Mouse (Mus musculus): ENCODE data around the gene Akain1. TPM values are rescaled to one million over a fixed set of nuclear protein-coding genes. Genes with fewer than 3 reads are reported as not detected.
A peak's percentile ranks its signal among the peaks of the same experiment; 100 is the strongest.

Gene Akain1
- not detected for total RNA-seq (2021)

GRCm38 (mm10) chr17:69438990-69439491, at the start of gene Akain1:
Akain1 (plus strand) TSS chr17:69439326.
- peak; percentile 73 to 79 for DNase-seq
- intact Hi-C loops (cut with DNase I) = loop anchor here (5.0 kb wide), 1 partner anchor 57 kb away; the partner anchor contains the start of gene Zbtb14

GRCm38 (mm10) chr17:69396147-69397033, 42.7 kb upstream of the Akain1 start:
- peak; percentile 54 to 57 for DNase-seq
- intact Hi-C loops (cut with DNase I) = no loop called here

- intact Hi-C loops (cut with DNase I) = no loop called here
- DNase-seq = no peak
Observed at GRCm38 (mm10) chr17:69397163-69397562, 42.0 kb upstream of the Akain1 start.

- intact Hi-C loops (cut with DNase I) = no loop called here
- no peak for DNase-seq
Observed at GRCm38 (mm10) chr17:69398092-69398491, 41.0 kb upstream of the Akain1 start.

GRCm38 (mm10) chr17:69401146-69401545, 38.0 kb upstream of the Akain1 start:
- intact Hi-C loops (cut with DNase I) = no loop called here
- DNase-seq = no peak

GRCm38 (mm10) chr17:69416163-69416562, 23.0 kb upstream of the Akain1 start:
- intact Hi-C loops (cut with DNase I) = no loop called here
- no peak for DNase-seq

GRCm38 (mm10) chr17:69416920-69417661, 22.0 kb upstream of the Akain1 start:
- intact Hi-C loops (cut with DNase I) = loop anchor here (1.0 kb wide), 1 partner anchor 33 kb away; no protein-coding TSS in a partner anchor
- DNase-seq = peak; percentile 97 to 99

GRCm38 (mm10) chr17:69417724-69418373, 21.3 kb upstream of the Akain1 start:
- intact Hi-C loops (cut with DNase I) = loop anchor here (1.0 kb wide), 1 partner anchor 34 kb away; no protein-coding TSS in a partner anchor
- DNase-seq = peak in 1 of 2 experiments; percentile 10

GRCm38 (mm10) chr17:69421592-69421991, 17.5 kb upstream of the Akain1 start:
- intact Hi-C loops (cut with DNase I) = no loop called here
- DNase-seq = no peak

GRCm38 (mm10) chr17:69437836-69438235, 1.3 kb upstream of the Akain1 start:
- intact Hi-C loops (cut with DNase I) = loop anchor here (5.0 kb wide), 1 partner anchor 56 kb away; the partner anchor contains the start of gene Zbtb14

GRCm38 (mm10) chr17:69438486-69438885, 640 bp upstream of the Akain1 start:
- intact Hi-C loops (cut with DNase I) = loop anchor here (5.0 kb wide), 1 partner anchor 56 kb away; the partner anchor contains the start of gene Zbtb14
- no peak for DNase-seq

More at GRCm38 (mm10) chr17:69437836-69438235, 1.3 kb upstream of the Akain1 start:
- DNase-seq = no peak

- intact Hi-C loops (cut with DNase I) = loop anchor here (5.0 kb wide), 1 partner anchor 58 kb away; the partner anchor contains the start of gene Zbtb14
- peak in 1 of 2 experiments; percentile 3 for DNase-seq
Observed at GRCm38 (mm10) chr17:69439571-69440480, 700 bp downstream of the Akain1 start.

GRCm38 (mm10) chr17:69441041-69441440, 1.9 kb downstream of the Akain1 start:
- intact Hi-C loops (cut with DNase I) = no loop called here
- no peak for DNase-seq

GRCm38 (mm10) chr17:69448679-69449078, 9.6 kb downstream of the Akain1 start:
- intact Hi-C loops (cut with DNase I) = no loop called here
- DNase-seq = no peak

- intact Hi-C loops (cut with DNase I) = no loop called here
- no peak for DNase-seq
Observed at GRCm38 (mm10) chr17:69461680-69462079, 22.6 kb downstream of the Akain1 start.

- intact Hi-C loops (cut with DNase I) = no loop called here
- DNase-seq = no peak
Observed at GRCm38 (mm10) chr17:69463037-69463436, 23.9 kb downstream of the Akain1 start.

GRCm38 (mm10) chr17:69471171-69471570, 32.0 kb downstream of the Akain1 start:
- no peak for DNase-seq
- intact Hi-C loops (cut with DNase I) = no loop called here

- intact Hi-C loops (cut with DNase I) = no loop called here
- no peak for DNase-seq
Observed at GRCm38 (mm10) chr17:69472401-69472800, 33.3 kb downstream of the Akain1 start.

GRCm38 (mm10) chr17:69474084-69474483, 35.0 kb downstream of the Akain1 start:
- intact Hi-C loops (cut with DNase I) = no loop called here
- DNase-seq = no peak
